In the genomic region with DNA sequence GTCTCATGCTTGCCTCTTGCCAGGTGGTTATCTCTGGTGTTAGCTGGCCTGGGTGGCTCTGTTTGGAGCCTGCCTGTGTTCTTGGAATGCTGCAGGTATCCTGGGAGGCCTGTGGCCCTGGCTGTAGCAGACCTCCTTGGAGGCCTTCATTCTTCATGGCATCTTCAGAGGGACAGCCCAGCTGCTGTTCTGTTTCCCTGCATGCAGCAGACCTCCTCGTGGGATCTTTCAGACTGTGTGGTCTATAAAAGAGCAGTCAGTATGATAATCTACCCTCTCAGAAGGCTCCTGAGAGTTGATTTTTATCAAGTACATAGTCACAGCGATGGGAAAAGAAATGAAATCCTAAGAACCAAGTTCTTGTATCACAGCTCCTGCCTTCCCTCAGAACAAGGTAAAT, we compare ENCODE assay signal across 17 mouse cellular contexts.
DNase-seq lines count a peak whose midpoint lies in the region; ATAC-seq and TF ChIP-seq lines count a peak whose summit lies in the region.
"Had no signal": no experiment of that assay in that cellular context is flagged by ENCODE, and none has a peak within 500 bp of the region (broad histone marks: within the 10 kb centered on the region; RNA-seq: fewer than 3 reads in every experiment).

No protein-coding gene starts in this region.

- DNase-seq in hindbrain, embryonic 10.5 days (ENCODE audit: low spot score) = no peak
- no peak for DNase-seq in hindbrain, postnatal 0 days (ENCODE audit: low spot score)
- no peak for DNase-seq in midbrain, postnatal 0 days (ENCODE audit: low spot score)
- DNase-seq in forebrain, embryonic 14.5 days (ENCODE audit: low spot score) = peak; percentile 6
- DNase-seq: adrenal gland, adult 2 months; adrenal gland, postnatal 25 days; cerebellum, adult 2 months; cerebellum, postnatal 10 days; gastrocnemius, postnatal 14 days; heart, adult 2 months had no signal

- no peak for ATAC-seq in hindbrain, postnatal 0 days
- 0 out of 2 replicates have a peak, but pooled peaks have one; percentile 23 for ATAC-seq in midbrain, embryonic 12.5 days (ENCODE audit: low FRiP score, low read depth)
- ATAC-seq in midbrain, postnatal 0 days (ENCODE audit: low FRiP score) = no peak
- peak; percentile 34; the same call in 1 of the 2 replicates for ATAC-seq in forebrain, embryonic 14.5 days
- no peak for ATAC-seq in heart, embryonic 12.5 days (ENCODE audit: insufficient number of reproducible peaks, low FRiP score)
- ATAC-seq: inflammation-experienced regulatory T-cells, adult 6 months; intestine, postnatal 0 days had no signal

- H3K9me3 ChIP-seq in hindbrain, embryonic 10.5 days = no peaks in the 10 kb centered on the region
- H3K9me3 ChIP-seq in hindbrain, postnatal 0 days (ENCODE audit: low read length) = no peaks in the 10 kb centered on the region
- no peaks in the 10 kb centered on the region for H3K9me3 ChIP-seq in midbrain, embryonic 12.5 days
- no peaks in the 10 kb centered on the region for H3K9me3 ChIP-seq in midbrain, postnatal 0 days (ENCODE audit: low read length)
- no peaks in the 10 kb centered on the region for H3K9me3 ChIP-seq in forebrain, embryonic 14.5 days (replicated peaks; ENCODE audit: control insufficient read depth, low read length)
- no peaks in the 10 kb centered on the region for H3K9me3 ChIP-seq in heart, embryonic 12.5 days (replicated peaks)
- H3K9me3 ChIP-seq: embryonic facial prominence, embryonic 10.5 days; hindbrain, embryonic 13.5 days had no signal

- no peaks in the 10 kb centered on the region for H3K27me3 ChIP-seq in hindbrain, embryonic 10.5 days (ENCODE audit: insufficient read depth, poor library complexity, severe bottlenecking)
- H3K27me3 ChIP-seq in hindbrain, postnatal 0 days (ENCODE audit: insufficient read depth, low read length) = no peaks in the 10 kb centered on the region
- no peaks in the 10 kb centered on the region for H3K27me3 ChIP-seq in midbrain, embryonic 12.5 days
- no peaks in the 10 kb centered on the region for H3K27me3 ChIP-seq in midbrain, postnatal 0 days (ENCODE audit: insufficient read depth, low read length)
- no peaks in the 10 kb centered on the region for H3K27me3 ChIP-seq in forebrain, embryonic 14.5 days (replicated peaks; ENCODE audit: control insufficient read depth, insufficient read depth, low read length)
- no peaks in the 10 kb centered on the region for H3K27me3 ChIP-seq in heart, embryonic 12.5 days (replicated peaks)
- H3K27me3 ChIP-seq: hindbrain, embryonic 13.5 days had no signal

- peaks cover 3% of the 10 kb centered on the region; the same call in 1 of the 2 replicates for H3K4me1 ChIP-seq in hindbrain, embryonic 10.5 days (replicated peaks)
- H3K4me1 ChIP-seq in hindbrain, postnatal 0 days (ENCODE audit: insufficient read depth, low read length) = no peaks in the 10 kb centered on the region
- peaks cover 4% of the 10 kb centered on the region; the same call in 1 of the 2 replicates for H3K4me1 ChIP-seq in midbrain, embryonic 12.5 days
- H3K4me1 ChIP-seq in midbrain, postnatal 0 days (ENCODE audit: insufficient read depth, low read length) = no peaks in the 10 kb centered on the region
- H3K4me1 ChIP-seq in forebrain, embryonic 14.5 days (ENCODE audit: control insufficient read depth, insufficient read depth, low read length) = no peaks in the 10 kb centered on the region
- H3K4me1 ChIP-seq in heart, embryonic 12.5 days (replicated peaks) = no peaks in the 10 kb centered on the region
- H3K4me1 ChIP-seq: embryonic facial prominence, embryonic 10.5 days had no signal

- WGBS in hindbrain, embryonic 10.5 days = 62% methylated on average over 2 of the region's 2 CpGs
- 28% methylated on average over 2 of the region's 2 CpGs for WGBS in hindbrain, postnatal 0 days
- WGBS in midbrain, embryonic 12.5 days = 41% methylated on average over 2 of the region's 2 CpGs
- 28% methylated on average over 2 of the region's 2 CpGs for WGBS in midbrain, postnatal 0 days
- 40% methylated on average over 2 of the region's 2 CpGs for WGBS in forebrain, embryonic 14.5 days
- 47% methylated on average over 2 of the region's 2 CpGs for WGBS in heart, embryonic 12.5 days

- no peak overlapping the region for H3K9ac ChIP-seq in hindbrain, postnatal 0 days (replicated peaks; ENCODE audit: low read length)
- no peak overlapping the region for H3K9ac ChIP-seq in midbrain, embryonic 12.5 days (replicated peaks)
- no peak overlapping the region for H3K9ac ChIP-seq in midbrain, postnatal 0 days (replicated peaks; ENCODE audit: low read length, poor library complexity, severe bottlenecking)
- H3K9ac ChIP-seq in forebrain, embryonic 14.5 days (ENCODE audit: low read length) = no peak overlapping the region
- no peak overlapping the region for H3K9ac ChIP-seq in heart, embryonic 12.5 days
- H3K9ac ChIP-seq: hindbrain, embryonic 13.5 days had no signal

- no peak for TF ChIP-seq CTCF in hindbrain, postnatal 0 days (IDR thresholded peaks at IDR 0.05; ENCODE audit: low read depth)
- TF ChIP-seq CTCF in midbrain, postnatal 0 days (IDR thresholded peaks at IDR 0.05) = no peak

- no peak overlapping the region for H3K4me3 ChIP-seq in hindbrain, embryonic 10.5 days
- no peak overlapping the region for H3K4me3 ChIP-seq in hindbrain, postnatal 0 days (ENCODE audit: low read length)
- no peak overlapping the region for H3K4me3 ChIP-seq in midbrain, embryonic 12.5 days
- H3K4me3 ChIP-seq in midbrain, postnatal 0 days (ENCODE audit: low read depth, low read length) = no peak overlapping the region
- H3K4me3 ChIP-seq in forebrain, embryonic 14.5 days (ENCODE audit: low read depth, low read length) = no peak overlapping the region
- H3K4me3 ChIP-seq in heart, embryonic 12.5 days = no peak overlapping the region
- H3K4me3 ChIP-seq: embryonic facial prominence, embryonic 10.5 days; heart, adult 2 months; hindbrain, embryonic 13.5 days had no signal

- H3K4me2 ChIP-seq in hindbrain, postnatal 0 days (ENCODE audit: low read depth, low read length) = no peak overlapping the region
- H3K4me2 ChIP-seq in midbrain, embryonic 12.5 days (replicated peaks) = no peak overlapping the region
- H3K4me2 ChIP-seq in midbrain, postnatal 0 days (ENCODE audit: low read depth, low read length, poor library complexity, severe bottlenecking) = no peak overlapping the region
- H3K4me2 ChIP-seq in forebrain, embryonic 14.5 days (ENCODE audit: low read length) = no peak overlapping the region
- H3K4me2 ChIP-seq in heart, embryonic 12.5 days = no peak overlapping the region
- H3K4me2 ChIP-seq: heart, embryonic 11.5 days; hindbrain, embryonic 13.5 days had no signal

- H3K27ac ChIP-seq in hindbrain, embryonic 10.5 days = 0 out of 2 replicates have a peak overlapping the region, but pooled peaks have one; percentile 45
- H3K27ac ChIP-seq in hindbrain, postnatal 0 days = no peak overlapping the region
- H3K27ac ChIP-seq in midbrain, embryonic 12.5 days (replicated peaks) = 0 out of 2 replicates have a peak overlapping the region, but pooled peaks have one; percentile 6
- no peak overlapping the region for H3K27ac ChIP-seq in midbrain, postnatal 0 days (ENCODE audit: low read depth, low read length)
- H3K27ac ChIP-seq in forebrain, embryonic 14.5 days (ENCODE audit: low read depth, low read length) = peak overlapping the region; percentile 24; the same call in 1 of the 2 replicates
- no peak overlapping the region for H3K27ac ChIP-seq in heart, embryonic 12.5 days (ENCODE audit: poor library complexity, severe bottlenecking)
- H3K27ac ChIP-seq: embryonic facial prominence, embryonic 10.5 days; heart, adult 2 months; hindbrain, embryonic 13.5 days had no signal

- H3K36me3 ChIP-seq in hindbrain, embryonic 10.5 days = no peaks in the 10 kb centered on the region
- no peaks in the 10 kb centered on the region for H3K36me3 ChIP-seq in hindbrain, postnatal 0 days (ENCODE audit: insufficient read depth, low read length)
- H3K36me3 ChIP-seq in midbrain, embryonic 12.5 days = no peaks in the 10 kb centered on the region
- no peaks in the 10 kb centered on the region for H3K36me3 ChIP-seq in midbrain, postnatal 0 days (ENCODE audit: insufficient read depth, low read length)
- no peaks in the 10 kb centered on the region for H3K36me3 ChIP-seq in forebrain, embryonic 14.5 days (ENCODE audit: control insufficient read depth, insufficient read depth, low read length)
- H3K36me3 ChIP-seq in heart, embryonic 12.5 days = no peaks in the 10 kb centered on the region
- H3K36me3 ChIP-seq: embryonic facial prominence, embryonic 10.5 days; hindbrain, embryonic 13.5 days had no signal

Comparison
In these comparisons a context has a peak if more than half of its experiments do, and no peak if none do; other contexts are left out.
1. H3K27ac ChIP-seq: peak in hindbrain, embryonic 10.5 days (single experiment), midbrain, embryonic 12.5 days (single experiment) and forebrain, embryonic 14.5 days (single experiment); none in hindbrain, postnatal 0 days (single experiment), midbrain, postnatal 0 days (single experiment) and heart, embryonic 12.5 days (single experiment).
2. ATAC-seq: peak in midbrain, embryonic 12.5 days (single experiment) and forebrain, embryonic 14.5 days (single experiment); none in hindbrain, postnatal 0 days (single experiment), midbrain, postnatal 0 days (single experiment) and heart, embryonic 12.5 days (single experiment).